Mouse (Mus musculus): ENCODE measurements around the gene Krtap4-7. TPM values are rescaled to one million over a fixed set of nuclear protein-coding genes. Genes with fewer than 3 reads are reported as not detected.
"Not testable (repeated sequence)": the region's sequence is repeated elsewhere in the genome, so short reads cannot be mapped to it uniquely, and the experiment has no call there.

Krtap4-7 gene
- polyA plus RNA-seq, 1 experiment from 2014 or later, result not detected

DNA sequence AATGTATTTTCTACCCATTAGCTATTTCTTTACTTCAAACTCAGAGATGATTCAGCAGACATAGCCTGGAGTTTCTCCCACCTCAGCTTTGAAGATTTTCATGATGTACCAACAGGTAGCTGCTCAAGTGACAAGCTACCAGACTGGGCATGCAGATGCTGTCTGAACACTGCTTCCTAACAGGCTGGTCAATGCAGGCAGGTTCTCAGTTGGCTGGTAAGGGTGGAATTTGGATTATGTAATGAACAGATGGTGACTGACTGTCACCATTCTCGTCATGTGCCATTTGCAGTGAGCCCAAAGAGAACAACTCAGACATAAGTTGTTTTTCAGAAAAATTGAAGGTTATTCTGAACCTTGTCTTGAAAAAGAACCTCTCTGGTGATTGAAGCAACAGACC, 34.8 kb downstream of the Krtap4-7 start:
- no peaks in the 10 kb centered on the region for H3K36me3 ChIP-seq (ENCODE audit: insufficient read depth, low read length)
- H3K4me2 ChIP-seq (replicated peaks; ENCODE audit: low read depth, low read length), result no peak overlapping the region
- no peak for ATAC-seq
- H3K27ac ChIP-seq (ENCODE audit: low read length), result no peak overlapping the region
- TF ChIP-seq CTCF (IDR thresholded peaks at IDR 0.05), result no peak
- H3K4me1 ChIP-seq (ENCODE audit: insufficient read depth, low read depth, low read length), result no peaks in the 10 kb centered on the region
- whole genome bisulfite sequencing, result 70% methylated on average over 1 of the region's 1 CpGs
- H3K9me3 ChIP-seq (ENCODE audit: low read length), result no peaks in the 10 kb centered on the region
- DNase-seq (ENCODE audit: low spot score), result no peak
- H3K4me3 ChIP-seq (ENCODE audit: low read depth, low read length), result no peak overlapping the region
- no peak overlapping the region for H3K9ac ChIP-seq (replicated peaks; ENCODE audit: low read depth)
- no peaks in the 10 kb centered on the region for H3K27me3 ChIP-seq (replicated peaks; ENCODE audit: insufficient read depth, low read length)

DNA sequence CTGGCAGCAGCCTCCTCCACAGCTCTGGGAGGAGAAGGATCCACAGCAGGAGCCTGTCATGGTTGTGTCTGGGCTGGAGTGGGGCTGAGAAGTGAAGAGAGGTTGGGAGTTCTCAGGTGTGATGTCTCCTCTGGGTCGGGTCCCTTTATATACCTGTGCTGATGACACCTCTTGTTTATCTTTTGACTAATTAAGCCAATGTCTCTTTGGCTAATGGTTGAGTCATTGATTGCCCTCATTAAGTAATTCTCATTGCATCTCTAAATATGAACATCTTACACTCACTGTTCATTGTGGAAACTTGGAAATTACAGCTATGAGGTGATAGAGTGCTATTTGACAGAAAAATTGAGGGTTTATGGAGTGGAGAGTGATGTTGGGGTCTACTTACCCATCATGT, 40.7 kb downstream of the Krtap4-7 start, which contains the start of gene Gm11938:
Gene Gm11938, minus strand, starts transcription at position 101 of the 400 bp plus-strand sequence.
- H3K9me3 ChIP-seq (ENCODE audit: low read length); H3K4me2 ChIP-seq (replicated peaks; ENCODE audit: low read depth, low read length); H3K27ac ChIP-seq (ENCODE audit: low read length); H3K9ac ChIP-seq (replicated peaks; ENCODE audit: low read depth); ATAC-seq; H3K4me1 ChIP-seq (ENCODE audit: insufficient read depth, low read depth, low read length); H3K36me3 ChIP-seq (ENCODE audit: insufficient read depth, low read length); DNase-seq (ENCODE audit: low spot score); H3K27me3 ChIP-seq (replicated peaks; ENCODE audit: insufficient read depth, low read length); H3K4me3 ChIP-seq (ENCODE audit: low read depth, low read length): not testable (repeated sequence)
- WGBS, result 48% methylated on average over 1 of the region's 1 CpGs

DNA sequence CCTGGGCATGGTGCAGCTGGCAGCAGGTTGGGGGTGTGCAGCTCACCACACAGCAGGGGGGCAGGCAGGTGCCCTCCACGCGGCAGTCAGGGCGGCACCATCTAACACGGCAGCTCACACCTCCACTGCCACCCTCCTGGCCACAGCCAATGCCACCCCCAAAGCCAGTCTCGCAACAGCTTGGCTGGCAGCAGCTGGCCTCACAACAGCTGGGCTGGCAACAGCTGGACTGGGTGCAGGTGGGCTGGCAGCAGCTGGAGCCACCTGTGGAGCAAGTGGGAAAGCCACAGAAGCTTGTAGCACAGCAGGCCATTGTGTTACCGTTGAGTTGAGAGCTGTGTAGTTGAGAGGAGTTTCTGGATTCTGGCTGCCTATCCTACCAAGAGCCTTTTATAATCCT, 46.1 kb downstream of the Krtap4-7 start, which contains the start of gene Krtap9-3:
Gene Krtap9-3, minus strand, starts transcription at position 364 of the 400 bp plus-strand sequence.
- not testable (repeated sequence) for H3K4me1 ChIP-seq (ENCODE audit: insufficient read depth, low read depth, low read length); DNase-seq (ENCODE audit: low spot score); ATAC-seq; H3K9ac ChIP-seq (replicated peaks; ENCODE audit: low read depth); H3K4me3 ChIP-seq (ENCODE audit: low read depth, low read length); H3K27me3 ChIP-seq (replicated peaks; ENCODE audit: insufficient read depth, low read length); H3K9me3 ChIP-seq (ENCODE audit: low read length); H3K27ac ChIP-seq (ENCODE audit: low read length); H3K4me2 ChIP-seq (replicated peaks; ENCODE audit: low read depth, low read length); H3K36me3 ChIP-seq (ENCODE audit: insufficient read depth, low read length)
- WGBS, result 64% methylated on average over 6 of the region's 6 CpGs

Other genes with a start within 250 kb of the Krtap4-7 start
- gene Krt12, start 221.8 kb downstream of the Krtap4-7 start, polyA plus RNA-seq (2015; fragmentation: Nextera tagmentation; extraction: Ambion mirVana), result not detected in 2 replicates
- gene Krt20, start 205.9 kb downstream of the Krtap4-7 start, polyA plus RNA-seq (2015; fragmentation: Nextera tagmentation; extraction: Ambion mirVana), result 0.27 and 0.31 TPM in 2 replicates
- 8.2 and 9.7 TPM in 2 replicates for gene Krt23, start 151.0 kb downstream of the Krtap4-7 start, polyA plus RNA-seq (2015; fragmentation: Nextera tagmentation; extraction: Ambion mirVana)
- gene Krt39, start 122.8 kb downstream of the Krtap4-7 start, polyA plus RNA-seq (2015; fragmentation: Nextera tagmentation; extraction: Ambion mirVana), result not detected in 2 replicates
- gene Krt40, start 100.9 kb downstream of the Krtap4-7 start, polyA plus RNA-seq (2015; fragmentation: Nextera tagmentation; extraction: Ambion mirVana), result not detected in 2 replicates
- not detected in 2 replicates for gene Krtap3-3, start 93.2 kb downstream of the Krtap4-7 start, polyA plus RNA-seq (2015; fragmentation: Nextera tagmentation; extraction: Ambion mirVana)
- gene Krtap3-2, start 87.2 kb downstream of the Krtap4-7 start, polyA plus RNA-seq (2015; fragmentation: Nextera tagmentation; extraction: Ambion mirVana), result not detected in 2 replicates
- gene Gm11939, start 84.6 kb downstream of the Krtap4-7 start, polyA plus RNA-seq (2015; fragmentation: Nextera tagmentation; extraction: Ambion mirVana), result not detected in 2 replicates
- not detected in 2 replicates for gene Krtap3-1, start 77.5 kb downstream of the Krtap4-7 start, polyA plus RNA-seq (2015; fragmentation: Nextera tagmentation; extraction: Ambion mirVana)
- gene Krtap1-5, start 63.1 kb downstream of the Krtap4-7 start, polyA plus RNA-seq (2015; fragmentation: Nextera tagmentation; extraction: Ambion mirVana), result 0.26 TPM in 1 of 2 replicates, not detected in the other
- not detected in 2 replicates for gene Krtap1-4, start 60.4 kb downstream of the Krtap4-7 start, polyA plus RNA-seq (2015; fragmentation: Nextera tagmentation; extraction: Ambion mirVana)
- gene Krtap1-3, start 52.8 kb downstream of the Krtap4-7 start, polyA plus RNA-seq (2015; fragmentation: Nextera tagmentation; extraction: Ambion mirVana), result not detected in 2 replicates
- not detected in 2 replicates for gene Krtap9-3, start 46.0 kb downstream of the Krtap4-7 start, polyA plus RNA-seq (2015; fragmentation: Nextera tagmentation; extraction: Ambion mirVana)
- not detected in 2 replicates for gene Gm11938, start 40.8 kb downstream of the Krtap4-7 start, polyA plus RNA-seq (2015; fragmentation: Nextera tagmentation; extraction: Ambion mirVana)
- gene Gm11937, start 33.9 kb downstream of the Krtap4-7 start, polyA plus RNA-seq (2015; fragmentation: Nextera tagmentation; extraction: Ambion mirVana), result not detected in 2 replicates
- not detected in 2 replicates for gene Krtap2-4, start 29.2 kb downstream of the Krtap4-7 start, polyA plus RNA-seq (2015; fragmentation: Nextera tagmentation; extraction: Ambion mirVana)
- gene Gm11562, start 23.7 kb downstream of the Krtap4-7 start, polyA plus RNA-seq (2015; fragmentation: Nextera tagmentation; extraction: Ambion mirVana), result not detected in 2 replicates
- not detected in 2 replicates for gene Krtap4-1, start 15.9 kb downstream of the Krtap4-7 start, polyA plus RNA-seq (2015; fragmentation: Nextera tagmentation; extraction: Ambion mirVana)
- not detected in 2 replicates for gene Krtap4-2, start 9.0 kb downstream of the Krtap4-7 start, polyA plus RNA-seq (2015; fragmentation: Nextera tagmentation; extraction: Ambion mirVana)
- gene Gm11555, start 6.1 kb upstream of the Krtap4-7 start, polyA plus RNA-seq (2015; fragmentation: Nextera tagmentation; extraction: Ambion mirVana), result not detected in 2 replicates
- gene Gm11563, start 14.9 kb upstream of the Krtap4-7 start, polyA plus RNA-seq (2015; fragmentation: Nextera tagmentation; extraction: Ambion mirVana), result not detected in 2 replicates
- gene Krtap4-6, start 21.9 kb upstream of the Krtap4-7 start, polyA plus RNA-seq (2015; fragmentation: Nextera tagmentation; extraction: Ambion mirVana), result not detected in 2 replicates
- gene Gm14190, start 46.7 kb upstream of the Krtap4-7 start, polyA plus RNA-seq (2015; fragmentation: Nextera tagmentation; extraction: Ambion mirVana), result not detected in 2 replicates
- gene Gm14180, start 90.2 kb upstream of the Krtap4-7 start, polyA plus RNA-seq (2015; fragmentation: Nextera tagmentation; extraction: Ambion mirVana), result not detected in 2 replicates
- gene Gm11595, start 128.8 kb upstream of the Krtap4-7 start, polyA plus RNA-seq (2015; fragmentation: Nextera tagmentation; extraction: Ambion mirVana), result not detected in 2 replicates
- gene Krtap4-8, start 136.6 kb upstream of the Krtap4-7 start, polyA plus RNA-seq (2015; fragmentation: Nextera tagmentation; extraction: Ambion mirVana), result not detected in 2 replicates
- gene Krtap4-9, start 141.1 kb upstream of the Krtap4-7 start, polyA plus RNA-seq (2015; fragmentation: Nextera tagmentation; extraction: Ambion mirVana), result not detected in 2 replicates
- not detected in 2 replicates for gene Gm11596, start 149.4 kb upstream of the Krtap4-7 start, polyA plus RNA-seq (2015; fragmentation: Nextera tagmentation; extraction: Ambion mirVana)
- gene Gm11569, start 154.8 kb upstream of the Krtap4-7 start, polyA plus RNA-seq (2015; fragmentation: Nextera tagmentation; extraction: Ambion mirVana), result not detected in 2 replicates
- not detected in 2 replicates for gene Gm11554, start 160.4 kb upstream of the Krtap4-7 start, polyA plus RNA-seq (2015; fragmentation: Nextera tagmentation; extraction: Ambion mirVana)
- not detected in 2 replicates for gene Krtap4-13, start 165.8 kb upstream of the Krtap4-7 start, polyA plus RNA-seq (2015; fragmentation: Nextera tagmentation; extraction: Ambion mirVana)
- not detected in 2 replicates for gene Gm11564, start 171.6 kb upstream of the Krtap4-7 start, polyA plus RNA-seq (2015; fragmentation: Nextera tagmentation; extraction: Ambion mirVana)
- not detected in 2 replicates for gene 2300003K06Rik, start 194.0 kb upstream of the Krtap4-7 start, polyA plus RNA-seq (2015; fragmentation: Nextera tagmentation; extraction: Ambion mirVana)
- gene Krtap4-16, start 207.5 kb upstream of the Krtap4-7 start, polyA plus RNA-seq (2015; fragmentation: Nextera tagmentation; extraction: Ambion mirVana), result not detected in 2 replicates
- not detected in 2 replicates for gene Gm11568, start 213.8 kb upstream of the Krtap4-7 start, polyA plus RNA-seq (2015; fragmentation: Nextera tagmentation; extraction: Ambion mirVana)
- not detected in 2 replicates for gene Gm11559, start 220.4 kb upstream of the Krtap4-7 start, polyA plus RNA-seq (2015; fragmentation: Nextera tagmentation; extraction: Ambion mirVana)
- gene Krtap9-1, start 229.3 kb upstream of the Krtap4-7 start, polyA plus RNA-seq (2015; fragmentation: Nextera tagmentation; extraction: Ambion mirVana), result not detected in 2 replicates
- not detected in 2 replicates for gene Gm11567, start 235.1 kb upstream of the Krtap4-7 start, polyA plus RNA-seq (2015; fragmentation: Nextera tagmentation; extraction: Ambion mirVana)

All from lung, postnatal 0 days (tissue).